In genomic region chr16:35839680-35840079, GRCm38 (mm10) we compare ENCODE assay signal across 9 mouse cellular contexts. TPM values are rescaled to one million over a fixed set of nuclear protein-coding genes. Genes with fewer than 3 reads are reported as not detected.
DNase-seq lines count a peak whose midpoint lies in the region; ATAC-seq lines count a peak whose summit lies in the region.
"Had no signal": no experiment of that assay in that cellular context is flagged by ENCODE, and none has a peak within 500 bp of the region (broad histone marks: within the 10 kb centered on the region; RNA-seq: fewer than 3 reads in every experiment).

No protein-coding gene starts in this region.

- H3K4me1 ChIP-seq in midbrain, embryonic 14.5 days (ENCODE audit: control insufficient read depth, insufficient read depth, low read length): no peaks in the 10 kb centered on the region
- H3K4me1 ChIP-seq in midbrain, embryonic 10.5 days: no peaks in the 10 kb centered on the region
- H3K4me1 ChIP-seq: neural tube, embryonic 13.5 days had no signal

- H3K9ac ChIP-seq in midbrain, embryonic 14.5 days (replicated peaks; ENCODE audit: low read length): no peak overlapping the region
- H3K9ac ChIP-seq: neural tube, embryonic 13.5 days had no signal

- 0 out of 2 replicates have a peak, but pooled peaks cover 3% of the 10 kb centered on the region for H3K9me3 ChIP-seq in midbrain, embryonic 14.5 days (ENCODE audit: control insufficient read depth, low read length)
- no peaks in the 10 kb centered on the region; the same call in 1 of the 2 replicates for H3K9me3 ChIP-seq in midbrain, embryonic 10.5 days (replicated peaks)
- H3K9me3 ChIP-seq: neural tube, embryonic 13.5 days had no signal

- H3K36me3 ChIP-seq in midbrain, embryonic 14.5 days (ENCODE audit: control insufficient read depth, insufficient read depth, low read length): no peaks in the 10 kb centered on the region
- H3K36me3 ChIP-seq in midbrain, embryonic 10.5 days: no peaks in the 10 kb centered on the region
- H3K36me3 ChIP-seq: neural tube, embryonic 13.5 days had no signal

- no peaks in the 10 kb centered on the region for H3K27me3 ChIP-seq in midbrain, embryonic 14.5 days (ENCODE audit: control insufficient read depth, insufficient read depth, low read length)
- H3K27me3 ChIP-seq in midbrain, embryonic 10.5 days (ENCODE audit: low read depth, poor library complexity, severe bottlenecking): no peaks in the 10 kb centered on the region
- H3K27me3 ChIP-seq: neural tube, embryonic 13.5 days had no signal

- no peak for ATAC-seq in midbrain, embryonic 14.5 days (ENCODE audit: low FRiP score, low TSS enrichment)

- 18% methylated on average over 1 of the region's 1 CpGs for WGBS in midbrain, embryonic 14.5 days
- WGBS in midbrain, embryonic 10.5 days: 29% methylated on average over 1 of the region's 1 CpGs

- peak; percentile 59 to 73 for DNase-seq in cerebellum, postnatal 10 days
- no peak for DNase-seq in cerebellum, postnatal 4 days (ENCODE audit: low spot score in 2 of 2)
- DNase-seq in midbrain, embryonic 14.5 days: peak; percentile 54
- DNase-seq in midbrain, embryonic 10.5 days (ENCODE audit: low spot score): no peak
- DNase-seq in c-Kit-negative CD71-positive TER-119-positive erythroid progenitor cells, embryonic 14.5 days (ENCODE audit: low read depth, low spot score): peak; percentile 30
- peak; percentile 78 for DNase-seq in kidney, adult 9 months
- peak; percentile 67 for DNase-seq in retina, embryonic 14.5 days (ENCODE audit: low spot score)
- DNase-seq in ovary, adult 18-20 months (ENCODE audit: low spot score): no peak

- H3K4me3 ChIP-seq in midbrain, embryonic 14.5 days (replicated peaks; ENCODE audit: low read depth, low read length): no peak overlapping the region
- no peak overlapping the region for H3K4me3 ChIP-seq in midbrain, embryonic 10.5 days
- H3K4me3 ChIP-seq: neural tube, embryonic 13.5 days had no signal

- H3K27ac ChIP-seq in midbrain, embryonic 14.5 days (replicated peaks; ENCODE audit: low read depth, low read length): no peak overlapping the region
- no peak overlapping the region for H3K27ac ChIP-seq in midbrain, embryonic 10.5 days (replicated peaks)
- H3K27ac ChIP-seq: neural tube, embryonic 13.5 days had no signal

- no peak overlapping the region for H3K4me2 ChIP-seq in midbrain, embryonic 14.5 days (ENCODE audit: low read length)
- H3K4me2 ChIP-seq: neural tube, embryonic 13.5 days had no signal

RNA-seq across cellular contexts. Expression of gene Parp14, which starts 31.7 kb away (rescaled TPM):
- polyA plus RNA-seq in midbrain, embryonic 14.5 days (2014; fragmentation: Nextera tagmentation; extraction: Ambion mirVana): 0.09 and 0.62 TPM in 2 replicates
- 0.16 and 0.32 TPM in 2 replicates for polyA plus RNA-seq in midbrain, embryonic 10.5 days (2016; fragmentation: Nextera tagmentation; extraction: Ambion mirVana)

Comparison
In these comparisons a context has a peak if more than half of its experiments do, and no peak if none do; other contexts are left out.
1. DNase-seq: peak in cerebellum, postnatal 10 days (2 of 2), midbrain, embryonic 14.5 days (single experiment), c-Kit-negative CD71-positive TER-119-positive erythroid progenitor cells, embryonic 14.5 days (single experiment), kidney, adult 9 months (single experiment) and retina, embryonic 14.5 days (single experiment); none in cerebellum, postnatal 4 days (0 of 2), midbrain, embryonic 10.5 days (single experiment) and ovary, adult 18-20 months (single experiment).